In genomic region chr5:115529364-115529741, GRCm38 (mm10) we compare ENCODE assay signal across 9 mouse cellular contexts. TPM values are rescaled to one million over a fixed set of nuclear protein-coding genes. Genes with fewer than 3 reads are reported as not detected.
DNase-seq lines count a peak whose midpoint lies in the region; ATAC-seq lines count a peak whose summit lies in the region.
"Had no signal": no experiment of that assay in that cellular context is flagged by ENCODE, and none has a peak within 500 bp of the region (broad histone marks: within the 10 kb centered on the region; RNA-seq: fewer than 3 reads in every experiment).

No protein-coding gene starts in this region.

- H3K36me3 ChIP-seq in kidney, embryonic 15.5 days, result 0 out of 2 replicates have a peak, but pooled peaks cover 3% of the 10 kb centered on the region
- peaks cover 7% of the 10 kb centered on the region; the same call in 1 of the 2 replicates for H3K36me3 ChIP-seq in embryonic facial prominence, embryonic 10.5 days (replicated peaks)
- no peaks in the 10 kb centered on the region for H3K36me3 ChIP-seq in liver, embryonic 13.5 days

- H3K27ac ChIP-seq in kidney, embryonic 15.5 days, result peak overlapping the region; percentile 86
- peak overlapping the region; percentile 74 for H3K27ac ChIP-seq in embryonic facial prominence, embryonic 10.5 days (replicated peaks)
- peak overlapping the region; percentile 83 for H3K27ac ChIP-seq in liver, embryonic 13.5 days

- ATAC-seq in kidney, embryonic 15.5 days (replicated peaks; ENCODE audit: low FRiP score), result no peak
- no peak for ATAC-seq in liver, embryonic 13.5 days (ENCODE audit: low read depth)

- no peak overlapping the region for H3K4me2 ChIP-seq in kidney, embryonic 15.5 days
- peak overlapping the region; percentile 35; the same call in 1 of the 2 replicates for H3K4me2 ChIP-seq in liver, embryonic 13.5 days

- no peaks in the 10 kb centered on the region for H3K27me3 ChIP-seq in kidney, embryonic 15.5 days
- no peaks in the 10 kb centered on the region for H3K27me3 ChIP-seq in embryonic facial prominence, embryonic 10.5 days (replicated peaks; ENCODE audit: low read depth, poor library complexity, severe bottlenecking)
- H3K27me3 ChIP-seq in liver, embryonic 13.5 days, result no peaks in the 10 kb centered on the region

- no peak overlapping the region for H3K4me3 ChIP-seq in kidney, embryonic 15.5 days (replicated peaks)
- H3K4me3 ChIP-seq in embryonic facial prominence, embryonic 10.5 days, result no peak overlapping the region
- no peak overlapping the region for H3K4me3 ChIP-seq in liver, embryonic 13.5 days (replicated peaks)

- H3K4me1 ChIP-seq in kidney, embryonic 15.5 days, result peaks cover 88% of the 10 kb centered on the region
- peaks cover 86% of the 10 kb centered on the region for H3K4me1 ChIP-seq in embryonic facial prominence, embryonic 10.5 days
- H3K4me1 ChIP-seq in liver, embryonic 13.5 days (replicated peaks), result peaks cover 89% of the 10 kb centered on the region

- H3K9me3 ChIP-seq in kidney, embryonic 15.5 days (replicated peaks), result no peaks in the 10 kb centered on the region
- H3K9me3 ChIP-seq in embryonic facial prominence, embryonic 10.5 days, result no peaks in the 10 kb centered on the region
- H3K9me3 ChIP-seq in liver, embryonic 13.5 days (replicated peaks), result no peaks in the 10 kb centered on the region

- WGBS in kidney, embryonic 15.5 days, result 57% methylated on average over 8 of the region's 8 CpGs
- 68% methylated on average over 8 of the region's 8 CpGs for WGBS in embryonic facial prominence, embryonic 10.5 days
- WGBS in liver, embryonic 13.5 days (ENCODE audit: insufficient replicate concordance), result 57% methylated on average over 8 of the region's 8 CpGs

- 0 out of 2 replicates have a peak overlapping the region, but pooled peaks have one; percentile 15 for H3K9ac ChIP-seq in kidney, embryonic 15.5 days
- H3K9ac ChIP-seq in liver, embryonic 13.5 days, result no peak overlapping the region

- DNase-seq in cerebellum, postnatal 10 days, result peak; percentile 60 to 71
- DNase-seq in cerebellum, postnatal 36 days, result no peak
- DNase-seq in kidney, adult 8-10 months, result no peak
- DNase-seq in embryonic facial prominence, embryonic 10.5 days (ENCODE audit: low spot score), result no peak
- DNase-seq in liver, embryonic 13.5 days, result no peak
- DNase-seq in thymus, postnatal 36 days, result no peak
- DNase-seq in layer of hippocampus, postnatal 14 days (ENCODE audit: low spot score in 2 of 2), result no peak
- DNase-seq: B cell, adult 2 months had no signal

RNA-seq across cellular contexts. Expression of gene Pxn, which starts 22.9 kb away (rescaled TPM):
- 51.7 and 56.1 TPM in 2 replicates for polyA plus RNA-seq in kidney, embryonic 15.5 days (2015; fragmentation: Nextera tagmentation; extraction: Ambion mirVana)
- polyA plus RNA-seq in embryonic facial prominence, embryonic 10.5 days (2016; fragmentation: Nextera tagmentation; extraction: Ambion mirVana), result 50.3 and 50.6 TPM in 2 replicates
- polyA plus RNA-seq in liver, embryonic 13.5 days (2015; fragmentation: Nextera tagmentation; extraction: Ambion mirVana), result 11.1 and 14.5 TPM in 2 replicates
- 10 to 100 TPM; 33.1 to 38.7 TPM for total RNA-seq in layer of hippocampus, postnatal 14 days (2021)

RNA-seq across cellular contexts. Expression of gene Rplp0, which starts 29.9 kb away (rescaled TPM):
- 1,539 and 1,600 TPM in 2 replicates for polyA plus RNA-seq in kidney, embryonic 15.5 days (2015; fragmentation: Nextera tagmentation; extraction: Ambion mirVana)
- 1,413 and 1,489 TPM in 2 replicates for polyA plus RNA-seq in embryonic facial prominence, embryonic 10.5 days (2016; fragmentation: Nextera tagmentation; extraction: Ambion mirVana)
- polyA plus RNA-seq in liver, embryonic 13.5 days (2015; fragmentation: Nextera tagmentation; extraction: Ambion mirVana), result 1,664 and 1,673 TPM in 2 replicates
- 100 to 1,000 TPM; 347 to 378 TPM for total RNA-seq in layer of hippocampus, postnatal 14 days (2021)

RNA-seq across cellular contexts. Expression of gene Gcn1l1, which starts 35.7 kb away (rescaled TPM):
- polyA plus RNA-seq in kidney, embryonic 15.5 days (2015; fragmentation: Nextera tagmentation; extraction: Ambion mirVana), result 44.3 and 49.3 TPM in 2 replicates
- polyA plus RNA-seq in embryonic facial prominence, embryonic 10.5 days (2016; fragmentation: Nextera tagmentation; extraction: Ambion mirVana), result 65.0 and 65.1 TPM in 2 replicates
- 18.7 and 19.3 TPM in 2 replicates for polyA plus RNA-seq in liver, embryonic 13.5 days (2015; fragmentation: Nextera tagmentation; extraction: Ambion mirVana)
- total RNA-seq in layer of hippocampus, postnatal 14 days (2021), result 10 to 100 TPM; 69.1 to 71.5 TPM

RNA-seq across cellular contexts. Expression of gene Sirt4, which starts 44.8 kb away (rescaled TPM):
- polyA plus RNA-seq in kidney, embryonic 15.5 days (2015; fragmentation: Nextera tagmentation; extraction: Ambion mirVana), result 24.6 and 25.0 TPM in 2 replicates
- polyA plus RNA-seq in embryonic facial prominence, embryonic 10.5 days (2016; fragmentation: Nextera tagmentation; extraction: Ambion mirVana), result 14.5 and 16.0 TPM in 2 replicates
- polyA plus RNA-seq in liver, embryonic 13.5 days (2015; fragmentation: Nextera tagmentation; extraction: Ambion mirVana), result 5.6 and 6.1 TPM in 2 replicates
- 10 to 100 TPM; 25.8 to 28.3 TPM for total RNA-seq in layer of hippocampus, postnatal 14 days (2021)

Comparison
In these comparisons a context has a peak if more than half of its experiments do, and no peak if none do; other contexts are left out.
1. DNase-seq: peak in cerebellum, postnatal 10 days (2 of 2); none in cerebellum, postnatal 36 days (0 of 2), kidney, adult 8-10 months (0 of 2), embryonic facial prominence, embryonic 10.5 days (single experiment), liver, embryonic 13.5 days (single experiment), thymus, postnatal 36 days (0 of 2) and layer of hippocampus, postnatal 14 days (0 of 2).
2. Peak in every context shown above with its lines, with median percentiles within 50 percentile points of each other: H3K27ac ChIP-seq.